Mouse (Mus musculus) brown adipose tissue, adult 24 weeks (tissue): Measurements from ENCODE around the gene Grsf1. TPM values are rescaled to one million over a fixed set of nuclear protein-coding genes. Genes with fewer than 3 reads are reported as not detected.

ENCODE experiments used
- H3K27ac ChIP-seq: fragments of 200-500 bp; replicated peaks from 2 replicates; pipeline ENCODE4 v1.5.1; 2012; ENCODE audit warnings: low read depth, mild to moderate bottlenecking, low read length
- H3K4me1 ChIP-seq: fragments of 200-500 bp; 2 replicates; pipeline ENCODE4 v1.6.1; 2012; ENCODE audit warnings: low read length, mixed read lengths; ENCODE audit not compliant: control insufficient read depth, insufficient read depth, insufficient read length
- H3K4me3 ChIP-seq: fragments of 200-500 bp; 2 replicates; pipeline ENCODE4 v1.5.1; 2012; ENCODE audit warnings: low read depth, mild to moderate bottlenecking, low read length, moderate library complexity; ENCODE audit not compliant: insufficient read depth
- polyA plus RNA-seq: library from polyadenylated mRNA; stranded (reverse); fragments of >200 nt; gene quantifications from 2 replicates; pipeline ENCODE4 v1.2.4, GENCODE M21; 2012; ENCODE audit not compliant: missing spikeins, insufficient read depth, insufficient read length

Grsf1 gene
- polyA plus RNA-seq, 1 experiment, result 153 TPM

DNA sequence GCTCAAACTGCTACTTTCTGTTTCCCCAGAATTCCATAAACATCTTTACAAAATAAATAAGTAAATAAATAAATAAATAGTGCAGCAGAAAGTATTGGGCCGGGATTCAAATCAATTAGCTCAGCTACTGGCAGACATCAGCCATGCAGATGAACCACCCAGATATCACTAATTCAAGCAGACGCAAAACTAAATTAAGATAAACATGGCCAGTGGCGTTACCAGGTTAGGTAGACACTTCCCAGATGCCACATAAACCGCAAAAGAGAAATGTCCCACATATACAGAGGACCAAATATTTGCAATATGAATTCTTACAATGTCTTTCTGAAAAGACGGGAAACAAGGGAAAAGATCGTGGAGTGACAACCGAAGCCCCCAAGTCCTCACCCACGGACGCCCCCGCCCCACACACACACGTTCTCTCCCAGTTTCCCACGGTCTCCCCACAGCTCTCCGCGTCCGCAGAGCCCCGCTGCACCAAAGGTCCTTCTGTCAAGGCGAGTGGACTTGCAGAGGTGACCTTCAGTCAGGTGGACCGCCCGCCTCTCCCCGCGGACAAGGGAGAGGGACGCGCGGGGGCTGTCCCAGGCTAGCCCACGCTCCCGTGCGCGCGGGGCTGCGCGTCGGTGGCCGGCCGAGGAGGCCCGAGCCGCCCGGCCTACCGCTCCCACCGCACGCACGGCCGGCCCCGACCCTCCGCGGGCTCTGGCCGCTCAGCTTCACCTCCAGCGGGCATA is 1.1 kb downstream of the Grsf1 start:
- Histone ChIP-seq H3K4me1 (no peaks in the 10 kb centered on the region), H3K4me3 (peak overlapping the region; percentile 79), H3K27ac (peak overlapping the region; percentile 59; the same call in 1 of the 2 replicates)

DNA sequence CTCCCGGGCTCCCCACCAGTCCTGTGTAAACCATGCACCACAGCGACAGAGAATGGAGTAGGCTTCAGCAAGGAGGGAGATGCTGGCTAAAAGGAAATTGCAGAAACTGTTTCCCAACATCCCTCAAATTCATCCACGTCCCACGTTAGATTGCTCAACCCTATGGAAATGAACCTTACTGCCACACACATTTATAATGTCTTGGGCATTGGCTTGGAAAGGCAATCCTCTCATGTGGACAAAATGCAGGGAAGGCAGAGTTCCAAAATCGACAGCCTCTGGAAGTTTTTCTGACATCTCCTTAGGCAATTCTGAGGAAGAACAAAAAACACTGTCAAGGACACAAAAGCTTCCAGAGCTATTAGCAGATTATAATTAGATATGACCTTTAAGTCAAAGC is 12.1 kb downstream of the Grsf1 start:
- H3K27ac ChIP-seq, result peak overlapping the region; percentile 30
- H3K4me3 ChIP-seq, result no peak overlapping the region
- H3K4me1 ChIP-seq, result no peaks in the 10 kb centered on the region

DNA sequence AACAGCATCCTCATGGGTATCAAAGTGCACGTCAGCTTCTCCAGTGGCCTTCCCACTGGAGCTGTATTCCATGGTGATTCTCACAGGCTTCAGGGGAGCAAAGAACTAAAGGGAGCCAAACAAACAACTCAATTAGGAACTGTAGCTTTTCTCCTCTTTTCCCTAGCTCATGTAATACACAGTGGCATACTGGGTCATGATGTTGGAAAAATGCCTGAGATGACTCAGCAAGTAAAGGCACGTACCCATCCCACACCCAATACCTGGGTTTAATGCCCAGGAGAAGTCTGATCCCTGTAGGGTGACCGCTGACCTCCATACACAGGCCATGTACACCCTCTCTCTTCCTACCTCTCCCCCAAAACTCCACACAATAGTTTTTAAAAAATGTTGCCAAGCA is 12.8 kb downstream of the Grsf1 start:
- H3K4me1 ChIP-seq, result no peaks in the 10 kb centered on the region
- peak overlapping the region; percentile 54; the same call in 1 of the 2 replicates for H3K27ac ChIP-seq
- H3K4me3 ChIP-seq, result no peak overlapping the region

DNA sequence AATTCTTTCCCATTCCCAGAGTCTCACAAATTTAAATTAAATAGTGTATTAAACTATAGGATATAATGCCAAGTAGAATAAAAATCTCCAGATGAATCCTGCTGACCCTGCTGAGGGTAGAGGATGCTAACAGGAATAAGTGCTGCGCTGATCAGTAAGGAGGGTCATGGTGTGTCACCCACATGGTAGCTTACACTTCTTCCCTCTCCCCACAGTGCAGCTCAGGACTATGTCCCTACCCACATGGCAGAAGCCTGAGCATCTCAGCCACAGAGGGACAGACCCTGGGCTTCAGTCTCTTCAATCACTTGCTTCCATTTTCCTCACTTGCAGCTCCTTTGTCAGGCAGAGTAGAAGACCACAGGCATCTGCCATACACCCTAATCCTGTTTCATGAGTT is 18.1 kb downstream of the Grsf1 start:
- H3K27ac ChIP-seq, result no peak overlapping the region
- no peaks in the 10 kb centered on the region for H3K4me1 ChIP-seq
- no peak overlapping the region for H3K4me3 ChIP-seq

GRCm38 (mm10) chr5:88652589-88652988 is 23.4 kb downstream of the Grsf1 start:
- Histone ChIP-seq H3K4me3 (no peak overlapping the region), H3K27ac (no peak overlapping the region), H3K4me1 (no peaks in the 10 kb centered on the region)

GRCm38 (mm10) chr5:88649250-88650173 is 26.5 kb downstream of the Grsf1 start:
- Histone ChIP-seq H3K4me3 (no peak overlapping the region), H3K4me1 (no peaks in the 10 kb centered on the region), H3K27ac (no peak overlapping the region)

DNA sequence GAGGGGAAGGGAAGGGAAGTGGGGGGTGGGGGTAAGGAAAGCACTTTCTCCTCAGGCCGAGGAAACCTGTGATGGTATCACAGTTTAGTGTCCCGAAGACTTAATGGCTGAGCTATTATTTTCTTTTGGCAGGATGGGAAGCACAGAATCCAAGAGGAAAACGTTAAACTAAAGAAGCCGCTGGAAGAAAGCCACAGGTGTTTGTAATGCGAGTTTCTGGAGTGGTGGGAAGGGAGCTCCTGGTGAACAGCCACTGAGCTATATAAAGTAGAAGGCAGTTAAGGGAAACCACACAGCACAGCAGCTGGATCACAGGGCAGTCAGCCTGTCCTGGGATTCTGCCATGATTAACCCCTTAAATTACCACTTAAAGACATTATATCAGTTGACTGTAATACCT is 30.6 kb downstream of the Grsf1 start:
- Histone ChIP-seq H3K4me1 (no peaks in the 10 kb centered on the region), H3K27ac (no peak overlapping the region), H3K4me3 (no peak overlapping the region)

- no peaks in the 10 kb centered on the region for H3K4me1 ChIP-seq
- no peak overlapping the region for H3K4me3 ChIP-seq
- no peak overlapping the region for H3K27ac ChIP-seq
These were observed 31.1 kb downstream of the Grsf1 start for GRCm38 (mm10) chr5:88644901-88645300.

DNA sequence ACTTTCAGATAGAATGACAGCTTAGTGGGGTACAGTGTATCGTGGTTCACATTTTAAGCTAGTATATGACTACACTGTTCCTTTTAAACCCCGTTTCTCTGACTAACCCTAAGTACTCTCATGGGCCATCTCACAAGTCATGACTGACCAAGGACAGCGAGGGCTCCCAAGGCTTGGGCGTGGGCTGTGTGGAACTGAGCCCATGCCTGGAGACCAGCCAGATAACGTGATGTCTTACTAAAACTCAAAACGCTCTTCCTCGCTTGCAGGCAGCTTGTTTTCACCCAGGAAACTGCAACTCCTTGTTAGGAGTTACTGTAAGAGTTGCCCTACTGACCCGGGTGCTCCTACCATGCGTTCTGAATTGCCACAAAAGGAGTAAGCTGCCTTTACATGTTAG is 32.5 kb downstream of the Grsf1 start:
- H3K4me1 ChIP-seq, result no peaks in the 10 kb centered on the region
- no peak overlapping the region for H3K27ac ChIP-seq
- no peak overlapping the region for H3K4me3 ChIP-seq

DNA sequence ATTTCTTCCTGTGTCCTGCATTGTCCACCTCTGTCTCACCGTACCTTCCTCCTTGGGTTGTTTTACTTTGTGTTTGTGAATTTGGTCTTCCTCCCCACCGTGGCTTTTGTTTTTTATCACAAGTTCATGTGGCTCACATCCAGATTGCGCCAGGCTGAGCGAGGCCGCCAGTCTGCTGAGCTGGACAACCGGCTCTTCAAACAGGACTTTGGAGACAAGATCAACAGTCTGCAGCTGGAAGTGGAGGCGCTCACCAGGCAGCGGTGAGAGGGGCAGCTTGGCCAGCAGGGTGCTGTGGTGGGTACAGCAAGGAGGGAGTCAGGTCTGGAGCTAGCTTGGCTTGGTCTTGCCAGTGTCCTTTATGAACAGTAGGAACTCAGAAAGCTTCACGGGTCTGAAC is 33.2 kb downstream of the Grsf1 start:
- no peaks in the 10 kb centered on the region for H3K4me1 ChIP-seq
- no peak overlapping the region for H3K4me3 ChIP-seq
- H3K27ac ChIP-seq, result no peak overlapping the region

GRCm38 (mm10) chr5:88634076-88634475 is 41.9 kb downstream of the Grsf1 start:
- H3K27ac ChIP-seq, result no peak overlapping the region
- no peak overlapping the region for H3K4me3 ChIP-seq
- H3K4me1 ChIP-seq, result no peaks in the 10 kb centered on the region

DNA sequence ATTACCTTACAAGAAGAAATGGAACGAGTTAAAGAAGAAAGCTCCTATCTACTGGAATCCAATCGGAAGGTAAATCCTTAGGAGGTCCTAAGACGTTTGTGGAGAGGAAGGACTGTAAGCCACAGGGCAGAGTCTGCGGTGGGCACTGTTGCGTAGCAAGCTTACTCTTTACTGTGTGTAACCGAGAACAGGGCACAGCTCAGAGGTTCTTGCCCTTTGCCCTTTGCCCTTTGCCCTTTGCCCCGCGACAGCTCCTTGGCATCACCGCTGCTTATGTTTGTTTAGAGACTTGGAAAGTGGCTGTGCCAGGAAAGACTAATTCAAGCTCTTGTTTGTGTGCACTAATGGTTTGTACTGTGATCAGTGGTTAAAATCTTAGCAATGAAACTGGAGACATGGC is 43.5 kb downstream of the Grsf1 start:
- Histone ChIP-seq H3K27ac (no peak overlapping the region), H3K4me3 (no peak overlapping the region), H3K4me1 (no peaks in the 10 kb centered on the region)

- H3K4me1 ChIP-seq, result no peaks in the 10 kb centered on the region
- H3K27ac ChIP-seq, result peak overlapping the region; percentile 60
- no peak overlapping the region for H3K4me3 ChIP-seq
These were observed 44.4 kb downstream of the Grsf1 start for GRCm38 (mm10) chr5:88631545-88631944.

DNA sequence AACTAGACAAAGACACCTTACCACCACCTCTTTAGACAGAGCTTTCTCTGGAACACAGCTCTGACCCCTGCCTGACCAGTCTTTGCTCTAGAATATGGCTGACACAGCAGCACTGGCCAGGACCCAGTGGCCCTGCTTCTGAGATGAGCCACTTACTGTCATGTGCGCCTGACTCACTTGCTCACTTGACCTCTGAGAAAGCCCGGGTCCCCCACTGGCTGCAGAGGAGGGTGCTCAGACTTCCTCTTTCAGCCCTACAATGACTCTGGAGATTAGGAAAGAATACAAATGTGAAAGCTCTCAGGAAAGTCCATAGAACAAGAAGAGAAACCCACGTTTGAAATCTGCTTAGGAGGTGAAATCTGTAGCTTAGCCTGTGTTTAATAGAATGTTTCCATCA is 45.1 kb downstream of the Grsf1 start:
- no peaks in the 10 kb centered on the region for H3K4me1 ChIP-seq
- peak overlapping the region; percentile 64 for H3K27ac ChIP-seq

GRCm38 (mm10) chr5:88629987-88630386 is 46.0 kb downstream of the Grsf1 start:
- no peak overlapping the region for H3K4me3 ChIP-seq
- H3K4me1 ChIP-seq, result no peaks in the 10 kb centered on the region
- H3K27ac ChIP-seq, result no peak overlapping the region

More for the DNA sequence above, 45.1 kb downstream of the Grsf1 start:
- no peak overlapping the region for H3K4me3 ChIP-seq
